ENCODE assay signal across 16 mouse cellular contexts in genomic region chr11:8344938-8345337, GRCm38 (mm10).
DNase-seq lines count a peak whose midpoint lies in the region; ATAC-seq and TF ChIP-seq lines count a peak whose summit lies in the region.
"Had no signal": no experiment of that assay in that cellular context is flagged by ENCODE, and none has a peak within 500 bp of the region (broad histone marks: within the 10 kb centered on the region; RNA-seq: fewer than 3 reads in every experiment).

No protein-coding gene starts in this region.

- 0 out of 2 replicates have a peak, but pooled peaks have one; percentile 64 for ATAC-seq in lung, embryonic 15.5 days (ENCODE audit: borderline replicate concordance, extremely low read depth, low FRiP score, low TSS enrichment)
- no peak for ATAC-seq in hindbrain, embryonic 14.5 days (ENCODE audit: low FRiP score)
- ATAC-seq in neural tube, embryonic 15.5 days (ENCODE audit: low FRiP score): no peak
- ATAC-seq: forebrain, embryonic 15.5 days had no signal

- no peaks in the 10 kb centered on the region for H3K36me3 ChIP-seq in lung, embryonic 15.5 days
- no peaks in the 10 kb centered on the region for H3K36me3 ChIP-seq in small intestine, adult 2 months (ENCODE audit: control insufficient read depth, insufficient read depth, low read length)
- no peaks in the 10 kb centered on the region for H3K36me3 ChIP-seq in hindbrain, embryonic 14.5 days (replicated peaks; ENCODE audit: control insufficient read depth, insufficient read depth)
- no peaks in the 10 kb centered on the region for H3K36me3 ChIP-seq in kidney, adult 2 months (ENCODE audit: control insufficient read depth, insufficient read depth, low read length)
- H3K36me3 ChIP-seq in neural tube, embryonic 15.5 days: no peaks in the 10 kb centered on the region
- H3K36me3 ChIP-seq: embryonic facial prominence, embryonic 12.5 days; forebrain, embryonic 15.5 days; heart, embryonic 12.5 days; hindbrain, embryonic 10.5 days had no signal

- H3K27ac ChIP-seq in lung, embryonic 15.5 days: no peak overlapping the region
- peak overlapping the region; percentile 21; the same call in 1 of the 2 replicates for H3K27ac ChIP-seq in small intestine, adult 2 months (ENCODE audit: insufficient read depth, low read depth, low read length)
- H3K27ac ChIP-seq in hindbrain, embryonic 14.5 days: no peak overlapping the region
- H3K27ac ChIP-seq in kidney, adult 2 months (ENCODE audit: insufficient read depth, low read depth, low read length): no peak overlapping the region
- H3K27ac ChIP-seq in neural tube, embryonic 15.5 days (replicated peaks): no peak overlapping the region
- H3K27ac ChIP-seq: embryonic facial prominence, embryonic 12.5 days; forebrain, embryonic 15.5 days; hindbrain, embryonic 10.5 days had no signal

- TF ChIP-seq POLR2A in small intestine, adult 2 months (IDR thresholded peaks at IDR 0.05; ENCODE audit: low read depth, low read length): no peak
- no peak for TF ChIP-seq POLR2A in kidney, adult 2 months (IDR thresholded peaks at IDR 0.05; ENCODE audit: low read depth, low read length)

- no peak overlapping the region; the same call in 1 of the 2 replicates for H3K4me3 ChIP-seq in lung, embryonic 15.5 days
- H3K4me3 ChIP-seq in small intestine, adult 2 months (ENCODE audit: low read depth, low read length): no peak overlapping the region
- no peak overlapping the region for H3K4me3 ChIP-seq in hindbrain, embryonic 14.5 days (replicated peaks; ENCODE audit: low read length)
- no peak overlapping the region for H3K4me3 ChIP-seq in kidney, adult 2 months (ENCODE audit: insufficient read depth, low read depth, low read length)
- H3K4me3 ChIP-seq in neural tube, embryonic 15.5 days (replicated peaks): no peak overlapping the region
- H3K4me3 ChIP-seq: embryonic facial prominence, embryonic 12.5 days; forebrain, embryonic 15.5 days; heart, embryonic 12.5 days; hindbrain, embryonic 10.5 days had no signal

- 64% methylated on average over 14 of the region's 14 CpGs for WGBS in lung, embryonic 15.5 days
- whole genome bisulfite sequencing in small intestine, adult 2 months: 82% methylated on average over 14 of the region's 14 CpGs
- 87% methylated on average over 14 of the region's 14 CpGs for WGBS in hindbrain, embryonic 14.5 days
- 76% methylated on average over 14 of the region's 14 CpGs for WGBS in kidney, adult 2 months
- whole genome bisulfite sequencing in neural tube, embryonic 15.5 days: 77% methylated on average over 14 of the region's 14 CpGs

- H3K9ac ChIP-seq in lung, embryonic 15.5 days: no peak overlapping the region
- H3K9ac ChIP-seq in hindbrain, embryonic 14.5 days: no peak overlapping the region
- no peak overlapping the region for H3K9ac ChIP-seq in neural tube, embryonic 15.5 days (replicated peaks)
- H3K9ac ChIP-seq: embryonic facial prominence, embryonic 12.5 days; forebrain, embryonic 15.5 days; heart, embryonic 12.5 days had no signal

- DNase-seq in lung, adult 18-20 months: peak; percentile 58 to 80
- DNase-seq in lung, postnatal 14 days: peak; percentile 43
- DNase-seq in hindbrain, embryonic 14.5 days (ENCODE audit: low spot score): no peak
- DNase-seq in kidney, adult 2 months: no peak
- DNase-seq: adrenal gland, postnatal 14 days; cerebellum, adult 11-12 months; cerebellum, adult 9-10 months; cerebellum, postnatal 25 days; gastrocnemius, postnatal 10 days had no signal

- no peaks in the 10 kb centered on the region for H3K9me3 ChIP-seq in lung, embryonic 15.5 days
- no peaks in the 10 kb centered on the region for H3K9me3 ChIP-seq in hindbrain, embryonic 14.5 days (ENCODE audit: control insufficient read depth, low read length)
- H3K9me3 ChIP-seq in neural tube, embryonic 15.5 days (replicated peaks): no peaks in the 10 kb centered on the region
- H3K9me3 ChIP-seq: embryonic facial prominence, embryonic 12.5 days; forebrain, embryonic 15.5 days; heart, embryonic 12.5 days; hindbrain, embryonic 10.5 days had no signal

- no peaks in the 10 kb centered on the region for H3K27me3 ChIP-seq in lung, embryonic 15.5 days
- no peaks in the 10 kb centered on the region; the same call in 1 of the 2 replicates for H3K27me3 ChIP-seq in small intestine, adult 2 months (ENCODE audit: control insufficient read depth, insufficient read depth, low read length)
- H3K27me3 ChIP-seq in hindbrain, embryonic 14.5 days (ENCODE audit: control insufficient read depth, insufficient read depth, low read length): no peaks in the 10 kb centered on the region
- no peaks in the 10 kb centered on the region for H3K27me3 ChIP-seq in kidney, adult 2 months (replicated peaks; ENCODE audit: control insufficient read depth, insufficient read depth, low read length)
- H3K27me3 ChIP-seq in neural tube, embryonic 15.5 days (replicated peaks): no peaks in the 10 kb centered on the region
- H3K27me3 ChIP-seq: embryonic facial prominence, embryonic 12.5 days; forebrain, embryonic 15.5 days; heart, embryonic 12.5 days had no signal

- H3K4me2 ChIP-seq in lung, embryonic 15.5 days: peak overlapping the region; percentile 44
- H3K4me2 ChIP-seq in hindbrain, embryonic 14.5 days (replicated peaks): no peak overlapping the region
- H3K4me2 ChIP-seq in neural tube, embryonic 15.5 days: no peak overlapping the region
- H3K4me2 ChIP-seq: embryonic facial prominence, embryonic 12.5 days; forebrain, embryonic 15.5 days; heart, embryonic 12.5 days had no signal

- H3K4me1 ChIP-seq in lung, embryonic 15.5 days: no peaks in the 10 kb centered on the region
- H3K4me1 ChIP-seq in small intestine, adult 2 months (ENCODE audit: control insufficient read depth, insufficient read depth, insufficient read length, low read length): no peaks in the 10 kb centered on the region
- H3K4me1 ChIP-seq in hindbrain, embryonic 14.5 days (replicated peaks; ENCODE audit: control insufficient read depth, insufficient read depth, low read length): no peaks in the 10 kb centered on the region
- H3K4me1 ChIP-seq in kidney, adult 2 months (ENCODE audit: control insufficient read depth, insufficient read depth, low read length): no peaks in the 10 kb centered on the region
- no peaks in the 10 kb centered on the region for H3K4me1 ChIP-seq in neural tube, embryonic 15.5 days
- H3K4me1 ChIP-seq: embryonic facial prominence, embryonic 12.5 days; forebrain, embryonic 15.5 days; heart, embryonic 12.5 days; hindbrain, embryonic 10.5 days had no signal

- no peak for TF ChIP-seq CTCF in small intestine, adult 2 months (IDR thresholded peaks at IDR 0.05; ENCODE audit: extremely low read depth, insufficient read length, insufficient replicate concordance, low read depth, low read length)
- no peak for TF ChIP-seq CTCF in kidney, adult 2 months (conservative IDR thresholded peaks at IDR 0.05; ENCODE audit: insufficient read depth, insufficient read length, low read depth, low read length)

Comparison
In these comparisons a context has a peak if more than half of its experiments do, and no peak if none do; other contexts are left out.
1. DNase-seq: peak in lung, adult 18-20 months (2 of 2) and lung, postnatal 14 days (single experiment); none in hindbrain, embryonic 14.5 days (single experiment) and kidney, adult 2 months (single experiment).